Mouse (Mus musculus): ENCODE data around the gene Coq10a.

The Coq10a gene

DNA sequence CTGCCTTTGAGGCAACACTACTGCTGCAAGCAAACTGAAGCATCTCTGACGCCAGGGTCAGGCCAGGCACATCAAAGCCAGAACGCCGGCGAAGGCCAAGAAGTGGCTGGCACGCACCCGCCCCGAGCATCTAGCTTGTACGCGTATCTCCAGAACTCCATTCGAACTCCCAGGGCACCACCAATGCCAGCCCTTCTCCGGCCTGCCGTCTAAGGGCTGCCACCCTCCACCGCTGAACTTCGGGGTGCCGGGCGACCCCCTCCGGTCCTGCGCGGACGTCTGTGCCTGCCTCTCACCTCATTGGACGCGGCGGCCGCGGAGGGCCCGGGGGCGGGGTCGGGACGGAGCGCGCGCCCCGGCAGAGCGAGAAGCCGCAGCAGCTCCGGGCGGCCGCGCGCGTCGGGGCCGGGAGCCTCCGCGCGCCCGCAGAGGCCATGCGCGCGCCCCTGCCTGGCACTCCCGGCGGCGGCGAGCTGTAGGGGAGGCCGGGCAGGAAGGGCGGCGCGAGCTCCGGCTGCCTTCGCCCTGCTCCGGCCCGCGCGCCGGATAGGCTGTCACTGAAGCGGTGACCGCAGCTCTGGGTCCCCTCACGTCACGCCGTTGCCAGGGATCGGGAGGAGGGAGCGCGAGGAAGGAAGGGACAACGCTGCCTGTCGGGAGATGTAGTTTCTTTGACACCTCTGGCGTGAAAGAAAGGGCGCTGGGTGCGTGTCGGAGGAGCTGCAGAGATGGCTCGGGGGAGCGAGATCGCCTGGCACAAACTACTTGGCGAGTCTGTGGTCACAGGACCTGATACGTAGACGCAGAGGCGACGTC, at the start of gene Coq10a:
Gene Coq10a (minus strand): TSS at position 596 of the 816 bp plus-strand sequence.
- peak; percentile 95 for DNase-seq (ENCODE audit: low spot score)

DNA sequence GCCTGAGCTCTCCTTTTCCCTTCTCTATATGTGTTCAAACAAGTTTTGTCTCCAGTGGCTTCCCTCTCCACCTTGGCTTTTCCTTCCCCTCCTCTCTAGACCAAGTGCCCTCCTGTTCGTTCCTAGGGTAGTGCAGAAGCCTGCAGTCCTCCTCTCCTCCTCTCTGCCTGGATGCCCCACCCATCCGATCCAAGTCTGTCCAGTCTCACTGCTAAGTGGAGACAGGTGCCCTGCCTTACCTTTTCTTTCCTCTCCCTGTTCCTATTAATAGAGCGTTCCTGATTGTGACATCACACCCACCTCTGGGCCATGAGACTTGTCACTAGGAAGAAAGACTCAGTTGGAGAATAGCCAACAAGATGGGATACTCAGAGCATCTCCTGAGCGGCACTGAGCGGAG, 46.1 kb upstream of the Coq10a start:
- no peak for DNase-seq (ENCODE audit: low spot score)

DNA sequence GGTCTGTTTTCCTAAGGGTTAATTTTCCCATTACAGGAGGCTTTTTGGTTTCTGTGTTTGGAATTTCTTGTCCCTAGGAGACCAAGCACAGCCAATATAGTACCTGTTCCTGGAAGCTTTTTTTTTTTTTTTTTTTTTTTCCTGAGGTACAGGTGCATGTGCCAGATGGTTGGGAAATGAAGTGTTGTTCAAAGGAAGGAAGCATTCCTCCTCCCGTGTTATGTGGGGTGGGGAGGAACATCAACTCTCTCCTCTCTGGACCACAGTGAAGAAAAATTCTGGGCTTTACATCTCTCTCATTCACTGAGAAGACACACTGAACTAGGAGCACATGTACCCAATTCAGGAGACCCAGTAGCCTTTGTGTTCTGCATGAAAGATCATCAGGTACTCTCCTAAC, 44.3 kb upstream of the Coq10a start:
- no peak for DNase-seq (ENCODE audit: low spot score)

DNA sequence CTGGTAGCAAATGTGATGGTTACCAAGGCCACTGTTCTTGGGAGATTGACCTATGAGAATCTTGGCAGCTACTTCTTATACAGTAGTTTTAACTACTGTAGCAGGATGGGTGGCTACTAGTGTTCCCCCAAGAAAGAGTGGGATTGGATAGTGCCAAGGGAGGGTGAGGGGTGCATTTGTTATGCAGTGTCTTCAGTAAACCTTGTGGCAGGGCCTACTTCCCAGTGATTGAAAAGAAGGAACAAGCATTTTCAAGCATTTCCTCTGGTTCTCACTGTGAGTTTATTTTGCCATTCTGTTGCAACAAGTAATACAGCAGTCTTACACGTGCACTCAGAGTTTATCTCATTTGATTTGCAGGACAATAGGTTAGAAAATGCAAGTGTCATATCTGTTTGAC, 43.8 kb upstream of the Coq10a start:
- no peak for DNase-seq (ENCODE audit: low spot score)

DNA sequence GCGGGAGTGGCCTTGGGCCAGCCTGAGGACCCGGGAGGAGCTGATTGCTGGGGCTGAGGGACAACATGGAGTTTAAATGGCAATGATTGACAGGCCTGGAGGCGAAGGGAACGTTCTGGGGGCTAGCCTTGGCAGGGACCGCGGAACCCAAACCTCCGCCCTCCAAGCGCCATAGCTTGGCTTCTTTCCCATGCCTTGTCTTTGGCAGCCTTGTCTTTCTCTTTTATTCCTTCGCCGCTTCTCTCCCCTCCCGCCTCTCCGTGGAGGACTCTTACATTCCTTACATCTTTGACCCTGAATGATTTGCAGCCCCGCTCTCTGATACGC, 43.2 kb upstream of the Coq10a start:
- peak; percentile 25 for DNase-seq (ENCODE audit: low spot score)

DNA sequence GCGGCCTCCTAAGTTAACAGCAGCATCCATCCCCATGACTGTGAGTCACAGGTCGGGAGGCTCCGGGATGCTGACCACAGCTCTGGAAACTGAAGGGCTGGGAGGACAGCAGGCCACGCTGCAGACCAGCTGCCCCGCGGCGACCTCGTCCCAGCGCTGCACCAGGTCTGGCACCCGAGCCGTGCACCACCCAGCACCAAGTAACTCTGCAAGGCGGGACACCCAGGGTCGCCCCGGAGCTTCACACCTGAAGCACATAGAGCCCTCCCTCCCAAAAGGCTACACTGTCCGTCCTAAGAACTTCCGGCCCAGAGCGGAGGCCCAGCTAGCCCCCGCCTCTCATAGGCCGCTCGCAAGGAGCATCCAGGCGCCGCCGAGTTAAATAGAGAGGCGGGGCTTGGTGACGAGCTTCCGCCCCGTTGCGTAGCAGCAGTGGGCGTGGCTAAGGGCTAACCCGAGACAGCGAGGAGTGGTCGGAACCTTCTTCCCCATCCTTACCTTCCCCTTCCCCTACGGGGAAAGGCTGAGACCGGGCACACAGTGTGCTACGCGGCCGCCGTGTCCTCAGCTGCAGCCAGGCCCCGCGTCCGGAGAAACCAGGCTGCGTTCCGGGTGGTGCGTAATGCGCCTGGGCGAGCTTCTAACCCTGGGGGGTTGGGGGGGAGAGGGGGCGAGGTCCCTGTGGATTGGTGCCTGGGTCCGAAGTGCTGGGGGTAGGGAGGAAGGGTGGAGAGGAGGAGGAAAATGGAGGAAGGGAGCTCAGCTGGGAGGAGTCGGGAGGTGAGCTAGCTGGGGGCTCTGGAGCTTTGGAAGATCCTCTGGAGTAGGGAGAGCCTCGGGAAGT, 42.6 kb upstream of the Coq10a start, which contains the start of the genes Nabp2 and Rnf41:
Gene Nabp2 (minus strand): TSS at position 282 of the 844 bp plus-strand sequence.
Gene Rnf41 (plus strand): TSS at position 447 of the 844 bp plus-strand sequence.
- DNase-seq (ENCODE audit: low spot score), result peak; percentile 97

DNA sequence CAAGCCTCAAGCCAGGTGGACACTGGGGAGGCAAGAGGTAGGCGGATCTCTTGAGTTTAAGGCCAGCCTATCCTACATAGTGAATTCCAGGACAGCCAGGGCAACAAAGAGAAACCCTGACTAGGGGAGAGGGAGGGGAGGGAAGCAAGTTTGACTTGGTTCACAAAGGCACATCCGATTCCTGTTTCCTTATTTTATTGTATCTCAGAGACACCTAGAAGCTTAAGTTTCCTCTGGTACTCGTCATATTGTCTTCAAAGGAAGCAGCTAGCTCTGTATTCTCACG, 41.7 kb upstream of the Coq10a start:
- no peak for DNase-seq (ENCODE audit: low spot score)

DNA sequence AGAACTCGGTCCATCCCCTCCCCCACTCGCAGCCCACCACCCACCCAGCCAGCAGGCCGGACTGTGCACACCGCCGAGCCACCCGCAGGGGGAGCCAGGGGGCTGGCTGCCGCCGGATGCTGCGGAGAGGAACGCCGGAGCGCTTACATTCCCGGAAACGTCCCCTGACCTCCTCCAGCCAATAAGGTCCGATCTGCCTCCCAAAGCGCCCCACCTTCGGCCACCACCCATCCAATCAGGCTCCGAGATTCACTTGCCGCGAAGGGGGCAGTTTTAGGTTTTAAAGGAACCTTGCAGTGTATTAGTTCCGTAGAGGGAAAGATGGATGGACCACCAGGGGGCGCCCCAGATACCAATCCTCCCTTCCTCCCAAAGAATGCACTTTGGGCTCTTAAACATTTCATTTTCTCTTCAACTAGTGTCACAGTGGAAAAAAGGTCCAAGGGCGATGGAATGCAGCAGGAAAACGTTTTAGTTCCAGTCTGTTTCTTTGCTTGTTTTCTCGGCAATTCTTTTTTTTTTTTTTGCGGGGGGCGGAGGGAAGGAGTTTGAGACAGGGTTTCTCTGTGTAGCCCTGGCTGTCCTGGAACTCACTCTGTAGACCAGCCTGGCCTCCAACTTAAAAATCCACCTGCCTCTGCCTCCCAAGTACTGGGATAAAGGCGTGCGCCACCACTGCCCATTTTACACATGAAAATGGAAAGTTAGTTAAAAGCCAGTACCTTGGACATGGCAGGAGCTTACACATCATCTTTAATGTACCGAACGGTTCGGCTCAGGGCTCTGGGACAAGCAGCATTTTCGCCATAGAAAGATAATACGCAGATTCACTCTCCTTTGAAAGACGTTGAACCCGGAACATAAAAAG, 41.1 kb upstream of the Coq10a start:
- DNase-seq (ENCODE audit: low spot score), result peak; percentile 99

DNA sequence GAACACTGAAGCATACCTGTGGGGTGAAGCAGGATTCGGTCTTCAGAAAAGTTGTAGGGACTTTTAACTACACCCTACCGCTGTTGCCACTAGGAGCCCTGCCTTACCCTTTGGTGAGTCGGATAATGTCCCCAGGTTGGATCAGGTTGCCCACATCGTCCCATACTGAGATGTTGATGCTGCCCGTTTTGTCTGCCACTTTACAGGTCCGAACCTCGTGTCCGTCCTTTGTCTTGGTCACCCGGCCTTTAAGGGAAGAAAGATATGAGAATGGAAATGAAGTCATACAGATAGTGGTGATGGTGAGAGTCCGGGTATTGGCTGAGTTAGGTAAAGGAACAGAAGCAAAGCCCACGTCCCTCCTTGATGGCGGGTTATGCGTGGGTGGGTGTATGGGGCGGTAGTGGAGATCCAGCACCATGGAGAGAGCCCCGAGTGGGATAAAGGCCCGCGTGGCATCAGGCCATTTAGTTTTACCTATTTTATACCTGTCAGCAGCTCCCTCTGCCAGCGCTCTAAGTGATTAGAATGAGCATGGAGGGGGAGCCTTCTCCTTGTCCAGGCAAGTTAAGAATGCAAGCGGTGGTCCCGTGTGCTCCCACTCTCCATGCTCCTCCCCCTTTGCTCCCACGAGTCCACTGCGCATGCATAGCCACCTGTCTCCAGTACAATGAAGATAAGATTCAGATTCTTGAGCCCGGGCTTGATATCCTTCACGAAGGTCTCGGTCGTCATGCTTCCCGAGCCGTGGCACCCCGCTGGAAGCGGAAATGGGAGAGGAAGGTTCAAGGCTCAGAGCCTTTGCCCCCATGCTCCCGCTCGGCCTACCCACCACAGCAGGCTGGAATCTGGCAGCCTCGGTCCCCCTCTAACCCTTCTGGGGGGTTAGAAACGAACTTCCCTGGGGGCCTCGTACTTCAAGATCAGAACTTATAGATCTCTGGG, 40.1 kb upstream of the Coq10a start:
- no peak for DNase-seq (ENCODE audit: low spot score)

DNA sequence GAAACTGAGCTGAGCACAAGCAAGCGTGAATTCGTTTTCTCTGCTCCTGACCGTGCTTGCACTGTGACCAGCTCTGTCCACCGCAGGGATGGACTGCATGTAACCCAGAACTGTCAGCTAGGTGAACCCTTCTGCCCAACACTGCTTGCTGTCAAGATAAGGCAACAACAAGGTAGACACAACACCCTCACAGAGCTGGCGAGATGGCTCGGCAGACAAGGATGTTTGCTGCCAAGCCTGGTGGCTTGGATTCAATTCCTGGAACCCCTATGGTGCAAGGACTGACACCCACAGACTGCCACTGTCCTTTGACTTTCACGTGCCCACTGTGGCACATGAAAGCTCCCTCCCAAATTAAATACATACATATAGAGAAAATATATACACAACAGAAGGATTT, 35.1 kb upstream of the Coq10a start:
- DNase-seq (ENCODE audit: low spot score), result no peak

DNA sequence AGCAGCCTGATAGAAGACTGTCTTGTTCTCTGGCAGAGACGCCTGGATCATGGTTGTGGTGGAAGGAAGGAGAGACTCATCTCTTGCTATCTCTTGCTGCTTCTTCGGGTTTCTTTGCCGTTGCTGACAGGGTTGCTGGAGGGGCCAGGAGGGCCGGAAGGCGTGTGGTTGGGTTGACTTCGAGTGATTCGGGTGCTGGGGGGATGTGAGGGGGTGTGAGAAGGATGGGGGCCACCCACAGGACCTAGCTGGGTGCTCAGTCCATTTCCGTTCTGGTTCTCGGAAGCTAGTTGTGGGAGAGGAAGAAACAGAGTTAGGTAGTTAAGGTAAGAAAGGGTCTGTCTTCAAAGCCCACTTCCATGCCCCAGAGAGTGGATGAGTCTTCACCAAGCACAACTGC, 32.8 kb upstream of the Coq10a start:
- DNase-seq (ENCODE audit: low spot score), result no peak

DNA sequence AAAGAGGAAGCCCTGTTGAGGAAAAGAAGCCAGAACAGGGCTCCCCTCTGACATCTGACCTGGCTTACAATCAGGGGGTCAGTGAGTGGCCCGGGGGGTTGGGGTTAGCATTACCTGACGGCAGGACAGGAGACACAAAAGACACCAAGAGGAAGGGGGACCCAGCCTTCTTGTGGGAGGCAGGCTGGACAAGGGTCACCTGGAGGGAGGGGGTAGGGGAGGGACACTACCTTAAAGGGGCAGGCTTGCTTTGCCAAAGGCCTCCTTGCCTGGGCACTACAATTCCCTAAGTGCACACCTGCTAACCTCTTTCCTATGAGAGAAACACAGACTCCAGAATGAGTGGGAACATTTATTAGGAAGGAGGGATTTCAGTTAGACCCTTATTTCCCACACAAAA, 32.3 kb upstream of the Coq10a start, which contains the start of gene Slc39a5:
Gene Slc39a5 (minus strand): TSS at position 174 of the 400 bp plus-strand sequence.
- DNase-seq (ENCODE audit: low spot score), result no peak

DNA sequence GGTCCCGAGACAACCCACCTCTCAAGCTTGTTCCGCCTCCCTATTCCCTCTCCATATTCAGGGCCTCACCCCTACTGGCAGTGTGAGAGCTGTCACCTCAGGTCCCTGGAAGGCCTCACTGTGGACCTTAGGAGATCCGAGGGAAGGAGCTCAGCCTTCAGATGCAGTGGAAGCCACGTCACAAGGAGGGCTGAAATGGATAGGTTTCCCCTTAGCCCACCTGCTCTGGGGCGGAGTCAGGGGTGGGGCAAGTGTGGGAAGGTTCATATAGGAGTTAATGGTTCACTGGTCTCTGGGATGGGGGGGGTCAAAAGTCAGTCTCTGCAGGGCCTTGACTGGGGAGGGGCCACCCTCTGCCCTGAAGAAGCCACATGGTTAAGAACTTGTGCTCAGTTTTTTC, 31.5 kb upstream of the Coq10a start:
- DNase-seq (ENCODE audit: low spot score), result no peak

DNA sequence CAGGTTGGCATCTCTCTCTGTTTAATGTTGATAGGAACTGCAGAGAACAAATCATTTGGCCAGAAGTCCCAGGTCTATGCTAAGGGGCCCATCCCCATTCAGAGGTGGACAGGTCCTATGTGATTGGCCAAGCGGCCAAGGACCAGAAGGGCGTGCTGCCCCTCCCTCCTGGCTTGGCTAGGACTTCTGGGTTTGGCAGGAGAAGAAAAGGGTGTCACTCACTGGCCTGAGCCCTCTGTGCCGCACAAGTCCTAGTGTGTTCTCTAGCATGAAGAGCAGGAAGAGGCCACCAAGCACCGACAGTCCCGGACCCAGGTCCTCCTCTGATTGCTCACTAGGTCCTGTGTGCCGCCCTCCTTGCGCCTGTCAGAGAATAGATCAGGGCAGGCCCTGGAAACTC, 28.7 kb upstream of the Coq10a start:
- DNase-seq (ENCODE audit: low spot score), result no peak

DNA sequence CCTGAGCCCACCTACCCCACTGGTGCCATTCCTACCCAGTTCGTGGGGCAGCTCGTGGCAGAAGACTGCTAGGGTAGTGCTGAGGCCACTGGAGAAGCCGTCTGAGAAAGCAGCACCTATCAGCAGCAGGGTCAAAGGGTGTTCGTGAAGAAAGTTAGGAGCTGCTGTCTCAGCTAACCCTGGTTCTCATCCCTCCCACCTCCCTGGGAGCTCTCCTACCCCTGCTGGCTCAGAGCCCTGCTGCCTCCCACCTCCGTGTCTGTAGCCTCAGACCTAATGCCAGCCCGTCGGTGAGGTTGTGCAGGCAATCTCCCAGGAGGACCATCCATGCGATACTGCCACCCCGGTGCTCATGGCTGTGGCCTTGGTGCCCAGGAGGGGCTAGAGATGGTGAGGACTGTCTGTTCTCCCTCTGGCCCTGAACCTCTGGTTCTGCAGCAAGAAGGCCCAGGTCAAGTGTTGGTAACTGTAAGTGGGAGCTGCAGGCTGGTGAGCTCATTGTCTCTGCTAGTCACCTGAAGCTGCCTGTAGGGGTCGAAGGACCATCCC, 28.0 kb upstream of the Coq10a start:
- DNase-seq (ENCODE audit: low spot score), result no peak

DNA sequence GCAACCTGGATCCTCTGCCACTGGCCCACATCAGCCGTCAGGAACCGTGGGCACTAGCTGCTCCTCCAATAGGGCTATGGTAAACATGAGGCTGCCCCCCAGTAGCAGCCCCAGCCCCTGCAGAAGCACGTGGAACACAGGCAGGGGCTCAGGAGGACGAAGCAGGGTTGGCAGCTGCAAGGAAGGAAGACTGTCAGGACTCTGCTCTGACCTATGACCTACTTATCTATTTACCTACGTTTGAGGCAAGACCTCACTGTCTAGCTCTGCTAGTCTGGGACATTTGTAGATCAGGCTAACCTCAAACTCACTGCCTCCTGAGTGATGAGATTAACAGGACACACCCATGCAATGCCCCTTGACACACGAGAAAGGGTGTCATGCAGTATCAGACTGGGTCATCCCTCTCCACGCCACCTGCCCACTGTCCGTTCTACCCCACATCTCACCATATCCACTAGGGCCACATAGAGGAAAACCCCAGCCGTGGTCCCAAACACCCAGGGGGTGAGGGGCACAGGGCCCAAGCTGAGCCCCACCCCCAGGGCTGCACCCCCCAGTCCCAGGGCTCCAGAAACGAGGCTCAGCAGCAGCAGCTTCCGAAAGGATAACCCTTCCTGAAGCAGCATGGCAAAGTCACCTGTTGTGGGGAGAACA, 27.3 kb upstream of the Coq10a start:
- no peak for DNase-seq (ENCODE audit: low spot score)

DNA sequence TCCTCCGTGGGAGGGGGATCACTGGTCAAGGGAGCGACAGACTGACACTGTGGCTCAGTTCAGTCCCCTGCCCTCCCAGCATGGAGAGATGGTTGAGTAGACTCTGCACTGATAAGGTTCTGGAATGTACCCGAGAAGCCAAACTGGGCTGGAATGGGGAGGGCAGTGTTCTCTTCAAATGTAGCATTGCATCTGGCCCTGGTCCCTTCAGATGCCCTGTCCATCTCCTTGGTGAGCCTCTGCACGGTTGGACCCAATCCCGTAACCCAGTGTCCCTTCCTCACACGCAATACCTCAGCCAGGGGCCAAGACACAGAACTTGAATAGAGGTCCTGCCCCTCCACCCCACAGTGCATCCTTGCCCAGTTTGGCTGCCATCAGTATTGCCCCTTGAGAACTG, 23.1 kb upstream of the Coq10a start:
- no peak for DNase-seq (ENCODE audit: low spot score)

DNA sequence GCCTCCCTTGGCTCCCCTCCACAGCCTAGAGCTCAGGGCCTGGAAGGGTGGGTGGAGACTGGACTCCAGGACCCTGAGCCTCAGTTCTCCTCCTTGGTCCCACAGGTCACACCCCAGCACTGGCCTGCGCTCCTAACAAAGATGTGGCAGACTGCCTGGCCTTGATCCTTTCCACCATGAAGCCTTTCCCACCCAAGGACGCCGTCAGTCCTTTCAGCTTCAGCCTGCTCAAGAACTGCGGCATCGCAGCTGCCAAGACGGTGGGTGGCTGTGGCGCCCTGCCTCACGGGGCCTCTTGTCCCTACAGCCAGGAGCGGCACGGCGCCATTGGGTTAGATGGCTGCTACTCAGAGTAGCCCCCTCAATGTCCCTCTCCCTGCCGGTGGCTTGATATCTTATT, 21.6 kb upstream of the Coq10a start:
- no peak for DNase-seq (ENCODE audit: low spot score)

DNA sequence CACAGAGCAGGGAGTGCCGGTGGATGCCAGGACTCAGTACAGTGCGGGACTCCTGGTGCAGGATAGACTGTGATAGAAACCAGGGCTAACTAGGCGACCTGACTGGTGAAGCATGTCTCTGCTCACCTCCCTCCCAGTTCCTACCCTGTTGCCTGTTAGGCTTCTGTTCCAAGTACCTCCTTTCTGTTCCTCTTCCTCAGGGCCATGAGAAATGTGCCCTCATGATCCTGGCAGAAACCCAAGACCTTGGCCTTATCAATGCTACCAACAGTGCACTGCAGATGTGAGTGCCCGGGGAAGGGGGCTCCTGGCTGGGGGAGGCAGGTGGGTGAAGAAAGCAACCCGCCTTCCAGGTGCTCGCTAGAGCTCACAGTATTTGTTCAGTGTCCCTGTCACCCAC, 20.8 kb upstream of the Coq10a start:
- DNase-seq (ENCODE audit: low spot score), result no peak

DNA sequence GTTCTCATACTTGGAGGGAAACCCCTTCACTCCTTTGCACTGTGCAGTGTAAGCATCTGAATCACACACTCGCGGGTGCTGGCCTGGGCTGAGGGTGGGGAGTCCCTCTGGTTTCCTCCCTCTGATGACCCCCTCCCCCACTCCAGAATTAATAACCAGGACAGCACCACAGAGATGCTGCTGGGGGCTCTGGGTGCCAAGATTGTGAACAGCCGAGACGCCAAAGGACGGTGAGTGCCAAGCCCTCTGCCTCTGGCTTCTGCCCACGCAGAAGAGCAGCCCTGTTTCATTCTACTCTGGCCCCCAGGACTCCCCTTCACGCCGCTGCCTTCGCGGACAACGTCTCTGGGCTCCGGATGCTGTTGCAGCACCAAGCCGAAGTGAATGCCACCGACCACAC, 20.1 kb upstream of the Coq10a start:
- no peak for DNase-seq (ENCODE audit: low spot score)

DNA sequence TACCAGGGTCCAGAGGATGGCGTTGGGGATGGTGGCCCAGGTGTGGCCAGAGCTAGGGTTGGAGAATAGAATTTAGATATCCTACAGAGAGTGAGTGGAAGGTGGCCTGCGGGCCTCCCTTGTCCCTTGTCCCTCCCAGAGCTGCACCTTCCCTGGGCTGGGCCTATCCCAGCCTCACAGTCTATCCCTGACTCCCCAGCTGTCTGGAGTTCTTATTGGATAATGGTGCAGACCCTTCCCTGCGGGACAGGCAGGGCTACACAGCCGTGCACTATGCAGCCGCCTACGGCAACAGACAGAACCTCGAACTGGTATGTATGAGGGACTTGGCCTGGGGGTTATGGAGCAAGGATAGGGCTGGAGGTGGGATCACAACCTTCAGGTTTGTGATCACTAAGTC, 17.1 kb upstream of the Coq10a start:
- no peak for DNase-seq (ENCODE audit: low spot score)
